Mouse (Mus musculus): ENCODE data around the gene Gm10256. TPM values are rescaled to one million over a fixed set of nuclear protein-coding genes. Genes with fewer than 3 reads are reported as not detected.

The Gm10256 gene
- polyA plus RNA-seq (2017; shearing (Covaris generic)): not detected

GRCm38 (mm10) chrY:2830380-2830779 lies at the start of gene Gm10256, which contains the start of gene Rbmy:
TSS of gene Gm10256 (plus strand) at chrY:2830699.
TSS of gene Rbmy (plus strand) at chrY:2830680.

GRCm38 (mm10) chrY:2796105-2796504 lies 34.4 kb upstream of the Gm10256 start, which contains the start of gene Gm4064:
TSS of gene Gm4064 (minus strand) at chrY:2796205.

GRCm38 (mm10) chrY:2900689-2901088 lies 70.2 kb downstream of the Gm10256 start, which contains the start of gene Gm10352:
TSS of gene Gm10352 (plus strand) at chrY:2900989.

Other genes starting within 250 kb of the Gm10256 start
- not detected for gene H2al2c, start 231.6 kb upstream of the Gm10256 start, polyA plus RNA-seq (2017; shearing (Covaris generic))
- not detected for gene Sry, start 167.0 kb upstream of the Gm10256 start, polyA plus RNA-seq (2017; shearing (Covaris generic))
- not detected for gene H2al2b, start 110.0 kb upstream of the Gm10256 start, polyA plus RNA-seq (2017; shearing (Covaris generic))
- gene Gm4064, start 34.5 kb upstream of the Gm10256 start, polyA plus RNA-seq (2017; shearing (Covaris generic)): not detected
- gene Rbmy, start within 50 bp of the Gm10256 start, polyA plus RNA-seq (2017; shearing (Covaris generic)): not detected
- not detected for gene Gm10352, start 70.3 kb downstream of the Gm10256 start, polyA plus RNA-seq (2017; shearing (Covaris generic))
- not detected for gene Gm29289, start 101.9 kb downstream of the Gm10256 start, polyA plus RNA-seq (2017; shearing (Covaris generic))

All from effector memory CD4-positive, alpha-beta T cell, adult 7 months (primary cell).